Comparison of ENCODE assay signal across 8 mouse cellular contexts in genomic region chr11:33176525-33177245, GRCm38 (mm10). TPM values are rescaled to one million over a fixed set of nuclear protein-coding genes. Genes with fewer than 3 reads are reported as not detected.
DNase-seq lines count a peak whose midpoint lies in the region; ATAC-seq and TF ChIP-seq lines count a peak whose summit lies in the region.

No protein-coding gene starts in this region.

- H3K9ac ChIP-seq in kidney, embryonic 14.5 days (ENCODE audit: low read depth, low read length), result no peak overlapping the region
- no peak overlapping the region for H3K9ac ChIP-seq in liver, embryonic 14.5 days (replicated peaks)

- no peak overlapping the region for H3K4me3 ChIP-seq in kidney, adult 2 months (ENCODE audit: insufficient read depth, low read depth, low read length)
- H3K4me3 ChIP-seq in kidney, embryonic 14.5 days (ENCODE audit: low read length), result no peak overlapping the region
- H3K4me3 ChIP-seq in liver, embryonic 14.5 days (ENCODE audit: insufficient read depth in 1 of 2, low read depth in 2 of 2, low read length in 2 of 2), result no peak overlapping the region

- WGBS in kidney, adult 2 months, result 35% methylated on average over 20 of the region's 20 CpGs
- 33% methylated on average over 20 of the region's 20 CpGs for WGBS in kidney, embryonic 14.5 days
- 26% methylated on average over 20 of the region's 20 CpGs for WGBS in liver, embryonic 14.5 days (ENCODE audit: insufficient replicate concordance)

- peak; percentile 88 for TF ChIP-seq CTCF in kidney, adult 2 months (conservative IDR thresholded peaks at IDR 0.05; ENCODE audit: insufficient read depth, insufficient read length, low read depth, low read length)
- TF ChIP-seq CTCF in liver, embryonic 14.5 days (IDR thresholded peaks at IDR 0.05; ENCODE audit: low read depth), result peak; percentile 68

- H3K9me3 ChIP-seq in kidney, embryonic 14.5 days (ENCODE audit: control insufficient read depth, low read length), result no peaks in the 10 kb centered on the region
- no peaks in the 10 kb centered on the region for H3K9me3 ChIP-seq in liver, embryonic 14.5 days (ENCODE audit: control insufficient read depth, low read length)

- H3K27ac ChIP-seq in kidney, adult 2 months (ENCODE audit: insufficient read depth, low read depth, low read length), result no peak overlapping the region
- no peak overlapping the region for H3K27ac ChIP-seq in kidney, embryonic 14.5 days (ENCODE audit: low read depth, low read length)
- no peak overlapping the region for H3K27ac ChIP-seq in liver, embryonic 14.5 days

- no peak for TF ChIP-seq EP300 in liver, embryonic 14.5 days (IDR thresholded peaks at IDR 0.05; ENCODE audit: low read depth)

- ATAC-seq in kidney, embryonic 14.5 days (ENCODE audit: low FRiP score, low TSS enrichment), result no peak; the same call in 1 of the 2 replicates
- no peak for ATAC-seq in liver, embryonic 14.5 days (ENCODE audit: insufficient read depth)
- 0 out of 2 replicates have a peak, but pooled peaks have one; percentile 30 for ATAC-seq in neutrophil, adult 5-6 weeks (ENCODE audit: extremely low read depth, insufficient number of reproducible peaks, low FRiP score, poor library complexity, severe bottlenecking)
- ATAC-seq in activated CD4-positive, CD25-positive, alpha-beta regulatory T cell, adult 4 months, result no peak

- no peaks in the 10 kb centered on the region for H3K4me1 ChIP-seq in kidney, adult 2 months (ENCODE audit: control insufficient read depth, insufficient read depth, low read length)
- H3K4me1 ChIP-seq in kidney, embryonic 14.5 days (ENCODE audit: control insufficient read depth, insufficient read depth, low read length), result 0 out of 2 replicates have a peak, but pooled peaks cover 6% of the 10 kb centered on the region
- H3K4me1 ChIP-seq in liver, embryonic 14.5 days (replicated peaks; ENCODE audit: control insufficient read depth in 2 of 2, insufficient read depth in 2 of 2, low read length in 1 of 2), result no peaks in the 10 kb centered on the region

- no peaks in the 10 kb centered on the region for H3K36me3 ChIP-seq in kidney, adult 2 months (ENCODE audit: control insufficient read depth, insufficient read depth, low read length)
- H3K36me3 ChIP-seq in kidney, embryonic 14.5 days (ENCODE audit: control insufficient read depth, insufficient read depth, low read length), result no peaks in the 10 kb centered on the region
- no peaks in the 10 kb centered on the region for H3K36me3 ChIP-seq in liver, embryonic 14.5 days (replicated peaks; ENCODE audit: control insufficient read depth, insufficient read depth, low read depth)

- TF ChIP-seq POLR2A in kidney, adult 2 months (IDR thresholded peaks at IDR 0.05; ENCODE audit: low read depth, low read length), result no peak

- peak; percentile 37 for DNase-seq in kidney, adult 2 months
- DNase-seq in MN1 (ENCODE audit: low spot score), result peak; percentile 82
- DNase-seq in cerebellum, postnatal 14 days, result peak; percentile 80 to 81
- peak; percentile 66 for DNase-seq in heart, postnatal 4 days
- DNase-seq in liver, embryonic 14.5 days (ENCODE audit: low read depth in 3 of 3, low spot score in 3 of 3), result no peak

- no peak overlapping the region for H3K4me2 ChIP-seq in kidney, embryonic 14.5 days (replicated peaks; ENCODE audit: low read depth, low read length)
- H3K4me2 ChIP-seq in liver, embryonic 14.5 days (ENCODE audit: low read depth), result no peak overlapping the region

- H3K27me3 ChIP-seq in kidney, adult 2 months (replicated peaks; ENCODE audit: control insufficient read depth, insufficient read depth, low read length), result no peaks in the 10 kb centered on the region; the same call in 1 of the 2 replicates
- peaks cover 21% of the 10 kb centered on the region for H3K27me3 ChIP-seq in kidney, embryonic 14.5 days (ENCODE audit: control insufficient read depth, insufficient read depth, low read length)
- H3K27me3 ChIP-seq in liver, embryonic 14.5 days (ENCODE audit: control insufficient read depth, insufficient read depth, low read length), result peaks cover 9% of the 10 kb centered on the region

RNA-seq across cellular contexts. Expression of gene Npm1, which starts 13.7 kb away (rescaled TPM):
- polyA plus RNA-seq in kidney, adult 2 months (2012; rRNA removed), result 77.9 and 98.2 TPM in 2 replicates
- 1,562 and 1,907 TPM in 2 replicates for polyA plus RNA-seq in kidney, embryonic 14.5 days (2014; fragmentation: Nextera tagmentation; extraction: Ambion mirVana)
- 100 to 1,000 TPM; 272 to 297 TPM for total RNA-seq in heart, postnatal 4 days (2021)
- 294 and 703 TPM in 2 replicates for polyA plus RNA-seq in liver, embryonic 14.5 days (2012; rRNA removed)
- polyA plus RNA-seq in liver, embryonic 14.5 days (2014; fragmentation: Nextera tagmentation; extraction: Ambion mirVana), result 654 and 676 TPM in 2 replicates
- total RNA-seq in neutrophil, adult 5-6 weeks (2017), result 597 and 613 TPM in 2 replicates
- 1,000 to 10,000 TPM; 1,545 to 1,596 TPM for polyA plus RNA-seq in activated CD4-positive, CD25-positive, alpha-beta regulatory T cell, adult 4 months (2017; shearing (Covaris generic))

RNA-seq across cellular contexts. Expression of gene Tlx3, which starts 26.7 kb away (rescaled TPM):
- not detected in 2 replicates for polyA plus RNA-seq in kidney, adult 2 months (2012; rRNA removed)
- polyA plus RNA-seq in kidney, embryonic 14.5 days (2014; fragmentation: Nextera tagmentation; extraction: Ambion mirVana), result 0.13 TPM in 1 of 2 replicates, not detected in the other
- total RNA-seq in heart, postnatal 4 days (2021), result not detected
- polyA plus RNA-seq in liver, embryonic 14.5 days (2012; rRNA removed), result not detected in 2 replicates
- not detected in 2 replicates for polyA plus RNA-seq in liver, embryonic 14.5 days (2014; fragmentation: Nextera tagmentation; extraction: Ambion mirVana)
- total RNA-seq in neutrophil, adult 5-6 weeks (2017), result not detected in 2 replicates
- polyA plus RNA-seq in activated CD4-positive, CD25-positive, alpha-beta regulatory T cell, adult 4 months (2017; shearing (Covaris generic)), result not detected

RNA-seq across cellular contexts. Expression of gene Fgf18, which starts 29.5 kb away (rescaled TPM):
- polyA plus RNA-seq in kidney, adult 2 months (2012; rRNA removed), result 0.50 and 0.52 TPM in 2 replicates
- polyA plus RNA-seq in kidney, embryonic 14.5 days (2014; fragmentation: Nextera tagmentation; extraction: Ambion mirVana), result 3.0 and 4.0 TPM in 2 replicates
- 10 to 100 TPM; 11.1 to 14.1 TPM for total RNA-seq in heart, postnatal 4 days (2021)
- polyA plus RNA-seq in liver, embryonic 14.5 days (2012; rRNA removed), result 0.05 and 0.12 TPM in 2 replicates
- polyA plus RNA-seq in liver, embryonic 14.5 days (2014; fragmentation: Nextera tagmentation; extraction: Ambion mirVana), result 0.27 TPM in 1 of 2 replicates, not detected in the other
- total RNA-seq in neutrophil, adult 5-6 weeks (2017), result not detected in 2 replicates
- not detected for polyA plus RNA-seq in activated CD4-positive, CD25-positive, alpha-beta regulatory T cell, adult 4 months (2017; shearing (Covaris generic))

Comparison
In these comparisons a context has a peak if more than half of its experiments do, and no peak if none do; other contexts are left out.
1. DNase-seq: peak in kidney, adult 2 months (single experiment), MN1 (single experiment), cerebellum, postnatal 14 days (2 of 2) and heart, postnatal 4 days (single experiment); none in liver, embryonic 14.5 days (0 of 3).